Mouse (Mus musculus) lung, postnatal 0 days (tissue): ENCODE results near the gene Zfp39.

ENCODE experiments used
- CTCF ChIP-seq: IDR thresholded peaks from 2 replicates; pipeline ENCODE4 v1.5.1; 2016; ENCODE audit warnings: antibody characterized with exemption, mild to moderate bottlenecking
- EP300 ChIP-seq: IDR thresholded peaks from 2 replicates; pipeline ENCODE4 v1.6.1; 2016; ENCODE audit warnings: antibody characterized with exemption, mild to moderate bottlenecking, control low read depth

DNA sequence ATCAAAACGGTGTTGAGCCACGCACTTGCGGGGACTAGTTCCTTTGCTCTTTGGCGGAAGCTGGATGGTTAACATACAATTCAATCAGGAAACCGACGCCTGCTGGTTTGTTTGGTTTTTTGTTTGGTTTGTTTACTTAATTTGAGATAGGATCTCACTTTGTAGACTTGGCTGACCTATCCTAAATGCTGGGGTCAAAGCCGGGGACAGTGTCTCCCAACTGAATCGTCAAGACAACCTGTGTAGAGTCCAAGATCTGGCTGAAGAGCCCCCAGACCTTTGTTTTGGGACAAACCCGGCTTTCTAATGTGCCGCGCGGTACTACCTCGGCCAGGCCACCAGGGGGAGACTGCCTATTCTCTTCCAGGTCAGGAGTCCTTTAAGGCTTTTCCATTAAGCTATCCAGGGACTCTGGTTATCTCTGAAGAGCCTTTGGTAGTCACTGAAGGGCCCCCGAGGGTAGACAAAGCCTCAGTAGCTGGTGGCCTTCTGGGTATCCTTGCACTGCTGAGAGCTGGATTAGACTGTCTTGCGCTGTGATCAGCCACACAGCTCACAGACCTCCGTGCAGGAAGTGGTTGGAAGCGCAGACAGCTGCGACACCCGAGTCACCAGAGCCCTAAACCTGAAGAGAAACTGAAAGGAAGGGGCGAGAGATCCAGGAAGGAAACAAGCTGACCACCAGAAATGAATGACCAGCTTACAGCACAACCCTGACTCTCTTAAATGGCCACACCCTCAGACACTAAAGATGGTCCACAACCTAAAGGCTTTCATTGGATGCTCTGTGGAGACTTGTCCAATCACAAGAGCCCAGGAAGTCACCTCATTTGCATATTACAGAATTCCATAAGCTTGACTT, 24.0 kb upstream of the Zfp39 start:
- peak; percentile 64 for TF ChIP-seq EP300
- peak; percentile 80 for TF ChIP-seq CTCF
